Mouse (Mus musculus): Measurements from ENCODE around the gene Aldh1l1. TPM values are rescaled to one million over a fixed set of nuclear protein-coding genes. Genes with fewer than 3 reads are reported as not detected.

Aldh1l1 gene
- polyA plus RNA-seq, 1 experiment = 53.6 TPM

- no peak overlapping the region; the same call in 1 of the 2 replicates for H3K4me3 ChIP-seq (ENCODE audit: low read depth, low read length)
- 32% methylated on average over 14 of the region's 14 CpGs for WGBS
- H3K27ac ChIP-seq (ENCODE audit: insufficient read depth, low read depth, low read length) = no peak overlapping the region
- no peaks in the 10 kb centered on the region for H3K27me3 ChIP-seq (ENCODE audit: control insufficient read depth, insufficient read depth, low read length)
- peaks cover 12% of the 10 kb centered on the region; the same call in 1 of the 2 replicates for H3K4me1 ChIP-seq (ENCODE audit: control insufficient read depth, insufficient read depth, insufficient read length, low read length)
- H3K36me3 ChIP-seq (ENCODE audit: control insufficient read depth, insufficient read depth, low read length) = no peaks in the 10 kb centered on the region
- no peak for TF ChIP-seq CTCF (IDR thresholded peaks at IDR 0.05; ENCODE audit: extremely low read depth, insufficient read length, insufficient replicate concordance, low read depth, low read length)
- TF ChIP-seq POLR2A (IDR thresholded peaks at IDR 0.05; ENCODE audit: low read depth, low read length) = no peak
Observed at GRCm38 (mm10) chr6:90476941-90477518, 9.2 kb upstream of the Aldh1l1 start.

- H3K4me3 ChIP-seq (ENCODE audit: low read depth, low read length) = no peak overlapping the region
- WGBS = 37% methylated on average over 3 of the region's 3 CpGs
- H3K27me3 ChIP-seq (ENCODE audit: control insufficient read depth, insufficient read depth, low read length) = no peaks in the 10 kb centered on the region
- TF ChIP-seq CTCF (IDR thresholded peaks at IDR 0.05; ENCODE audit: extremely low read depth, insufficient read length, insufficient replicate concordance, low read depth, low read length) (no peak), POLR2A (IDR thresholded peaks at IDR 0.05; ENCODE audit: low read depth, low read length) (no peak)
- no peaks in the 10 kb centered on the region for H3K4me1 ChIP-seq (ENCODE audit: control insufficient read depth, insufficient read depth, insufficient read length, low read length)
- no peaks in the 10 kb centered on the region for H3K36me3 ChIP-seq (ENCODE audit: control insufficient read depth, insufficient read depth, low read length)
- no peak overlapping the region for H3K27ac ChIP-seq (ENCODE audit: insufficient read depth, low read depth, low read length)
Observed at GRCm38 (mm10) chr6:90484249-90484648, 2.0 kb upstream of the Aldh1l1 start.

- Histone ChIP-seq H3K36me3 (ENCODE audit: control insufficient read depth, insufficient read depth, low read length) (no peaks in the 10 kb centered on the region), H3K4me1 (ENCODE audit: control insufficient read depth, insufficient read depth, insufficient read length, low read length) (no peaks in the 10 kb centered on the region), H3K27me3 (ENCODE audit: control insufficient read depth, insufficient read depth, low read length) (no peaks in the 10 kb centered on the region), H3K4me3 (ENCODE audit: low read depth, low read length) (no peak overlapping the region), H3K27ac (ENCODE audit: insufficient read depth, low read depth, low read length) (no peak overlapping the region)
- TF ChIP-seq CTCF (IDR thresholded peaks at IDR 0.05; ENCODE audit: extremely low read depth, insufficient read length, insufficient replicate concordance, low read depth, low read length) = no peak
- no peak for TF ChIP-seq POLR2A (IDR thresholded peaks at IDR 0.05; ENCODE audit: low read depth, low read length)
- WGBS = 74% methylated on average over 5 of the region's 5 CpGs
Observed at GRCm38 (mm10) chr6:90484876-90485275, 1.4 kb upstream of the Aldh1l1 start.

GRCm38 (mm10) chr6:90487531-90487930, 1.3 kb downstream of the Aldh1l1 start:
- TF ChIP-seq CTCF (IDR thresholded peaks at IDR 0.05; ENCODE audit: extremely low read depth, insufficient read length, insufficient replicate concordance, low read depth, low read length) (no peak), POLR2A (IDR thresholded peaks at IDR 0.05; ENCODE audit: low read depth, low read length) (no peak)
- 31% methylated on average over 1 of the region's 1 CpGs for WGBS
- Histone ChIP-seq H3K4me3 (ENCODE audit: low read depth, low read length) (no peak overlapping the region), H3K36me3 (ENCODE audit: control insufficient read depth, insufficient read depth, low read length) (no peaks in the 10 kb centered on the region), H3K27ac (ENCODE audit: insufficient read depth, low read depth, low read length) (no peak overlapping the region), H3K4me1 (ENCODE audit: control insufficient read depth, insufficient read depth, insufficient read length, low read length) (peaks cover 3% of the 10 kb centered on the region; the same call in 1 of the 2 replicates), H3K27me3 (ENCODE audit: control insufficient read depth, insufficient read depth, low read length) (no peaks in the 10 kb centered on the region)

- Histone ChIP-seq H3K36me3 (ENCODE audit: control insufficient read depth, insufficient read depth, low read length) (no peaks in the 10 kb centered on the region), H3K27me3 (ENCODE audit: control insufficient read depth, insufficient read depth, low read length) (no peaks in the 10 kb centered on the region), H3K27ac (ENCODE audit: insufficient read depth, low read depth, low read length) (no peak overlapping the region), H3K4me3 (ENCODE audit: low read depth, low read length) (no peak overlapping the region), H3K4me1 (ENCODE audit: control insufficient read depth, insufficient read depth, insufficient read length, low read length) (peaks cover 7% of the 10 kb centered on the region; the same call in 1 of the 2 replicates)
- WGBS = 75% methylated on average over 3 of the region's 3 CpGs
- no peak for TF ChIP-seq POLR2A (IDR thresholded peaks at IDR 0.05; ENCODE audit: low read depth, low read length)
- no peak for TF ChIP-seq CTCF (IDR thresholded peaks at IDR 0.05; ENCODE audit: extremely low read depth, insufficient read length, insufficient replicate concordance, low read depth, low read length)
Observed at GRCm38 (mm10) chr6:90489532-90489931, 3.3 kb downstream of the Aldh1l1 start.

- H3K27ac ChIP-seq (ENCODE audit: insufficient read depth, low read depth, low read length) = no peak overlapping the region
- TF ChIP-seq CTCF (IDR thresholded peaks at IDR 0.05; ENCODE audit: extremely low read depth, insufficient read length, insufficient replicate concordance, low read depth, low read length) (no peak), POLR2A (IDR thresholded peaks at IDR 0.05; ENCODE audit: low read depth, low read length) (no peak)
- H3K36me3 ChIP-seq (ENCODE audit: control insufficient read depth, insufficient read depth, low read length) = no peaks in the 10 kb centered on the region
- peaks cover 7% of the 10 kb centered on the region; the same call in 1 of the 2 replicates for H3K4me1 ChIP-seq (ENCODE audit: control insufficient read depth, insufficient read depth, insufficient read length, low read length)
- no peak overlapping the region for H3K4me3 ChIP-seq (ENCODE audit: low read depth, low read length)
- H3K27me3 ChIP-seq (ENCODE audit: control insufficient read depth, insufficient read depth, low read length) = no peaks in the 10 kb centered on the region
- WGBS = 69% methylated on average over 2 of the region's 2 CpGs
Observed at GRCm38 (mm10) chr6:90490976-90491375, 4.7 kb downstream of the Aldh1l1 start.

GRCm38 (mm10) chr6:90491956-90492744, 5.9 kb downstream of the Aldh1l1 start:
- no peak overlapping the region for H3K4me3 ChIP-seq (ENCODE audit: low read depth, low read length)
- H3K4me1 ChIP-seq (ENCODE audit: control insufficient read depth, insufficient read depth, insufficient read length, low read length) = peaks cover 7% of the 10 kb centered on the region; the same call in 1 of the 2 replicates
- H3K27me3 ChIP-seq (ENCODE audit: control insufficient read depth, insufficient read depth, low read length) = no peaks in the 10 kb centered on the region
- peak overlapping the region; percentile 56 for H3K27ac ChIP-seq (ENCODE audit: insufficient read depth, low read depth, low read length)
- no peaks in the 10 kb centered on the region for H3K36me3 ChIP-seq (ENCODE audit: control insufficient read depth, insufficient read depth, low read length)
- 43% methylated on average over 10 of the region's 10 CpGs for WGBS
- TF ChIP-seq POLR2A (IDR thresholded peaks at IDR 0.05; ENCODE audit: low read depth, low read length) (no peak), CTCF (IDR thresholded peaks at IDR 0.05; ENCODE audit: extremely low read depth, insufficient read length, insufficient replicate concordance, low read depth, low read length) (no peak)
